Mouse (Mus musculus): ENCODE results near the gene Actn4.

DNA sequence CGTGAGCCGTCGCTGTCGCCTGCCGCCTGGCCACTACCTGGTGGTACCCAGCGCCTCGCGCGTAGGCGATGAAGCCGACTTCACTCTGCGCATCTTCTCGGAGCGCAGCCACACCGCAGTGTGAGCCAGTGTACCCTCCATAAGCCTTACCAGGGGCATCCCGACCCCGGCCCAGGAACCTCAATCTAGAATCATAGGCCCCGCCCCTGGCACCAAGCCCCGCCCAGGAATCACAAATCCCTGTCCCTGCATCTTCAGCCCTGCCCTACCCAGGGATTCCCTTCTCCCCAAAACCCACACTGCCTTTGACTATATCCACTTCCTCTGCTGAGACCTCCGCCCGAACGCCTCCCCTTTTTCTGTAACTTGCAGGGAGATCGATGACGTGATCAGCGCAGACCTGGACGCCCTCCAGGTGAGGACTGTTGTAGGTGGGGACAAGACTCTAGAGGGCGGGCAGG is 73.4 kb downstream of the Actn4 start:
- TF ChIP-seq CTCF (IDR thresholded peaks at IDR 0.05; ENCODE audit: borderline replicate concordance, control insufficient read depth, extremely low read depth, insufficient read depth, low read length, poor library complexity) (no peak), POLR2A (IDR thresholded peaks at IDR 0.05; ENCODE audit: control insufficient read depth, extremely low read depth, insufficient read depth, low read length, poor library complexity) (no peak)
